Mouse (Mus musculus): ENCODE results near the gene Mak. TPM values are rescaled to one million over a fixed set of nuclear protein-coding genes. Genes with fewer than 3 reads are reported as not detected.
"Not testable (repeated sequence)": the region's sequence is repeated elsewhere in the genome, so short reads cannot be mapped to it uniquely, and the experiment has no call there.

The Mak gene
- total RNA-seq, 1 experiment from 2014 or later, result not detected

DNA sequence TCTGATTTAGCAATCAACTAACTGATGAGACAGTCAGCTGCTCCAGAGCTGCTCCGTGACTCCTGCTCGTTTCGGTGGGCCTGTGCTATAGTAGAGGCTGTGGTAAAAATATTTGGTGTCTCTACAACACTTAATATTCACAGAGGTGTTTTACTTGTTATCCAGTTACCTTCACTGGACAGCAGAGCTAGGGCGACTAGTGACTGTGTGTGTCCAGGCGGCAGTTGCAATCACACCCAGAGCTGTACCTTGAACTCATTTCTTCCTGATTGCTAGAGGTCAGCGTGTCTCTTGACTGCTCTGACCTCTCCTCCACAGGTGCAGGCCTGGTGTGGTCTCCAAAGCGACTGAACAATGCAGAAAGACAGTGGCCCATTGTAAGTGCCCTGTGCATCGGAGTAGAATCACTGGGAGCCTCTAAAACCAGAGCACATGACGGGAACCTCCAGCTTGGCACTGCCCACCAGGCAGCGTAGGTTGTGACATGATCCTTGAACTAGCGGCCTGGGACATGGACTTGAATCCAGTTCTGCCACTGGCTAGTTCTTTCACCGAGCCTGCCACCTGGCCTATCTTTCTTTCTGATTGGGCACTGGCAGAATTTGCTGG is 62.6 kb downstream of the Mak start:
- ATAC-seq (replicated peaks in 1 of 2; ENCODE audit: insufficient read depth in 1 of 2, low FRiP score in 2 of 2, low TSS enrichment in 1 of 2, low read depth in 1 of 2, poor library complexity in 2 of 2, severe bottlenecking in 2 of 2), result no peak

DNA sequence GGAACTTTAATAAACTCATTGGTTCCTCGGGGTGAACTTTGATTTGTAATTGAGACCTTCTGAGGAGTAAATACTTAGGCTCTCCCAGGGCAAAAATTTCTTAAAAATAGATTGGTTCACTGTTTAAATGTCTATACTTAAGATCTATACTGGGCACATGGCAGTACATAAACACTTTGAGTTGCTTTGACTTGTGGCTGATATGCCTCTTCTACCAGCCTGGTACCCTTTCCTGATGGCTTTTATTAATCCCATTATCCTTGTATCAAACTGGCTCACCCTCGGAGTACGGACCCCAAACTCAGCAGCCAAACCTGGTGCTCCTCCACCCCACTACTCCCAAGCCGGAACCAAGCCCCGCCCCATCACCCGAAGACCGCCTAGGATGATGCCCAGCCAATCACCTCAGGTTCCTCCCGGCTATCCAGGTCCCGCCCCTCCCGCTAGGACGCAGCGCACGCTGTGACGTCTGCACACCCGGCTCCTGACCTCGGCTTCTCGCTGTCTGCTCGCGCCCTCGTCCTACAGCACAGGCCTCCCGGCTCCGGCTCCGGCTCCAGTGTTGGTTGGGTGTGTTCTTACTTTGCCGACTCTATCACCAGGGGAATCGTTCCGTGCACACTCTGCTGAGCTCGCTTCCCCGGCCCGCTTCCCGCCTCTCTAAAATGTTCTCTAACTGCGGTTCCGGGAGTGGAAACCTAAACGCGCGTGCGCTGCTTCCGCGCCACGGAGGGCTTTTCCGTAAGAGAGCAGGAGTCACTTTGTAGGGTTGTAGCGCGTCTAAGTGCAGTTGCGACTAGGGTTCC is 63.5 kb downstream of the Mak start, which contains the start of gene Tmem14c:
Tmem14c (plus strand) TSS at position 464 of the 806 bp plus-strand sequence.
- ATAC-seq (replicated peaks in 1 of 2; ENCODE audit: insufficient read depth in 1 of 2, low FRiP score in 2 of 2, low TSS enrichment in 1 of 2, low read depth in 1 of 2, poor library complexity in 2 of 2, severe bottlenecking in 2 of 2), result peak; percentile 99

DNA sequence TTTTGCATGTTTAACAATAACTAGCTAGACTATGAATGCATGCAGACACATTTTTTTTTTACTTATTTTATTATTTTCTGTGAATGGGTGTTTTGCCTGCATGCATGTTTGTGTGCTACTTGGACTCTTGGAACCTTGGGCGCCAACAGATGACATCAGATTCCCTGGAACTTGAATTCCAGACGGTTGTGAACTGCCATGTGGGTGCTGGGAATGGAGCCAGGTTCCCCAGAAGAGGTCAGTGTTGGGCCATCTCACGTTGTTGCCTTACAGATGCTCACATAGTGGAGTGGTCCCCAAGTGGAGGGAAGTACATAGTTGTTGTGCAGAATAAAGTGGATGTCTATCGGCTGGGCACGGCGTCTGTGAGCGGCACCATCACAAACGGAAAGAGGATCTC is 70.6 kb downstream of the Mak start:
- no peak for ATAC-seq (replicated peaks in 1 of 2; ENCODE audit: insufficient read depth in 1 of 2, low FRiP score in 2 of 2, low TSS enrichment in 1 of 2, low read depth in 1 of 2, poor library complexity in 2 of 2, severe bottlenecking in 2 of 2)

DNA sequence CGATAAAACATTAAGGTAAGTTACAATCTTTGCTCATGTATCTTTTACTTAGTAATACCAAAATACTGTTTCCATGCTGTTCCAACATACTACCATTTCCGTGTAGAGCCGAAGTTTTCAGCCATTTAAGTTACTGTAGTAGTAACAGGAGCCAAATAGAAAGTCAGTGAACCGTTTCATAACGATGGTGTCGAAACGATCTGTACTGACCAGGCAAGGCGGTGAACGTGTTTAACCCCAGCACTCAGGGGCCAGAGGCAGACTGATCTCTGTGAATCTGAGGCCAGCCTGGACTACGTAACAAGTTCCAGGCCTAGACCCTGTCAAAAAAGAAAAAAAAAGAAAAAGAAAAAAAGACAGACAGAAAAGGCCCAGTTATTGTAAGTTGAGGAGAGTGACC is 71.2 kb downstream of the Mak start:
- no peak for ATAC-seq (replicated peaks in 1 of 2; ENCODE audit: insufficient read depth in 1 of 2, low FRiP score in 2 of 2, low TSS enrichment in 1 of 2, low read depth in 1 of 2, poor library complexity in 2 of 2, severe bottlenecking in 2 of 2)

DNA sequence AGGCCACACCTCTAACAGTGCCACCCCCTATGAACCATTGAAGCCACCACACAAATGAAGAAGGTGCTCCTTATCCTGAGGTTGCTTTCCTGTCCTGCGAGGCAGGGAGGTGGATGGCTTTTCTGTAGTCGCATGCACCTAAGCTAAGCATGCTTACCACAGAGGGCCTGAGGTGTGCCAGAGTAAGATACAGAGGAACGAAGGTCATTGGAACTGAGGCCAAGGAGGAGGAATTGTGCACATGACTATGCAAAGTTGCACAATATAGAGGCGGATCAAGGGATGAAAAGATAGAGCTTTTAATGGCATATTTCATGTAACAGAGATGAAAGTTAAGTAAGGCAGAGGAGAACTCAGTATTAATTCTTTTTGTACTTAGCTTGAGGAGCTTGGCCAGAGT is 73.3 kb downstream of the Mak start:
- ATAC-seq (replicated peaks in 1 of 2; ENCODE audit: insufficient read depth in 1 of 2, low FRiP score in 2 of 2, low TSS enrichment in 1 of 2, low read depth in 1 of 2, poor library complexity in 2 of 2, severe bottlenecking in 2 of 2), result no peak

DNA sequence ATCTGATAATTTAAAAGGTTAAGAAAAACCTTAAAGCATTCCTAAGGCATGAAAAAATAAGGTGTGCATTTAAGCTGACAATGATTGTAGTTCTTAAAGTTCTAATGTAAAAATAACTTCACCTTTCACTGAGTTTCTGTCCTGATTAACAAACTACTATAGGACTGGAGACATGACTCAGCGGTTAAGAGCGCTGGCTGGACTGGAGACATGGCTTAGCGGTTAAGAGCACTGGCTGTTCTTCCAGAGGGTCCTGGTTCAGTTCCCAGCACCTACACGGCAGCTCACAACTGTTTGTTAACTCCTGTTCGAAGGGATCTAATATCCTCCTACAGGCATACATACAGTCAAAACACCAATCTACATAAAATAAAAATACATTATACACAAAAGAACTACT is 77.5 kb downstream of the Mak start:
- ATAC-seq (replicated peaks in 1 of 2; ENCODE audit: insufficient read depth in 1 of 2, low FRiP score in 2 of 2, low TSS enrichment in 1 of 2, low read depth in 1 of 2, poor library complexity in 2 of 2, severe bottlenecking in 2 of 2), result no peak

DNA sequence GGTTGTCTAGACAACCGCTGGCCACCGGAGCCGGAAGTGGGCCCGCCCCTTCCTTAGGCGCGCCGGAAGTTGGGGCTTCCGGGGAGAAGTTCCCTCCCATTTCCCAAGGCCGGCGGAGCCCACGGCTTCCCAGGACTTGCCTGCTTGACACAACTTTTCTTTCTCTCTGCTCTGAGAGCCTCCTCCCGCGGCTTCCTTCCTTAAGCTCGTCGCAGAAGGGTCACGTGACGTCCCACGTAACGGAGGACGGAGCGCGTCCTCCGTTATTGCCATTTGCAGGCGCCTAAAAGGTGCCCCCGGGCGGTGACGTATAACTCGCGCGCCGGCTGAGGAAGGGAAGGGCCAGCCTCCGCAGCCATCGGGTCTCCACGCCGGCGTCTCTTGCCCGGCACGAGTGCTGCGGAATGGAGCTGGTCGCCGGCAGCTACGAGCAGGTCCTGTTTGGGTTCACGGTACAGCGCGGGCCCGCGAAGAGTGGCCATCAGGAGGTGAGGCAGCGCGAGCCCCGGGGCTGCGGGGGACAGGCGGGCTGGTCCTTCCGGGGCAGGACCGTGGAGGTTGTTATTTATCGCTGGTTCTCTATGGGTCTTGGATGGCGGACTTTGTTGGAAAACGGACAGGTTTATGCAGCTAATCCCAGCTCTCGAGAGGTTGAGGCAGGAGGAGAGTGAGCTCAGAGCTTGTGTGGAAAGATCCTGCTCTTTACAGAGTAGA is 78.4 kb downstream of the Mak start, which contains the start of gene Pak1ip1:
Pak1ip1 (plus strand) TSS at position 98 of the 714 bp plus-strand sequence.
- ATAC-seq (replicated peaks in 1 of 2; ENCODE audit: insufficient read depth in 1 of 2, low FRiP score in 2 of 2, low TSS enrichment in 1 of 2, low read depth in 1 of 2, poor library complexity in 2 of 2, severe bottlenecking in 2 of 2), result peak; percentile 88 to 94

DNA sequence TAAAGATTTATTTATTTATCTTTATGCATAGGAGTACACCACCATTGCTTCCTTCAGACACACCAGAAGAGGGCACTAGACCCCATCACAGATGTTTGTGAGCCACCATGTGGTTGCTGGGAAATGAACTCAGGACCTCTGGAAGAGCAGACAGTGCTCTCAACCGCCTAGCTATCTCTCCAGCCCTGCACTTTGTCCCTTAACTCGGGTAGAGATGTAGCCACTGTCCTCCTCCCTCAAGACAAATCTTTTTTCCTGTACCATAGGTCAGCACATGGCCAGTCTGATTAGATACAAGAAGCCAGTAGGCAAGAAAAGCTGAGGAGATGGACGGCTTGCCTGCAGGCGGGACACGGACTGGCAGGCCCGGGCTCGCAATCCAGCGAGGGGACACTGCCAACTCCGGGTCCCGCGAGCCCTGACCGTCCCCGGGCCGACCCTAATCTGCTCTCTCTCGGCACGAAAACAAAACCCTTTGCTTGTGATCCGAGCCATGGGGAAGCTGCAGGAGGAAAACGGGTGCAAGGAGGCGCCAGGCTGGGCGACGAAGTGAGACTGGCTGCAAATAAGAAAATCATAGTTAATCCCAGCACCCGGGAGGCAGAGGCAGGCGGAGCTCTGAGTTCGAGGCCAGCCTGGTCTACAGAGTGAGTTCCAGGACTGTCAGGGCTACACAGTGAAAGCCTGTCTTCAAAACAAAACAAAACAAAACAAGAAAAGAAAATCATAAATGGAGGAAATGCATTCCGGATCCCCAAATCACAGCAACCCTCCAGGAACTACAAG is 79.2 kb downstream of the Mak start:
- ATAC-seq (replicated peaks in 1 of 2; ENCODE audit: insufficient read depth in 1 of 2, low FRiP score in 2 of 2, low TSS enrichment in 1 of 2, low read depth in 1 of 2, poor library complexity in 2 of 2, severe bottlenecking in 2 of 2), result 0 out of 4 replicates have a peak, but pooled peaks of 1 of the 2 experiments have one; percentile 17

DNA sequence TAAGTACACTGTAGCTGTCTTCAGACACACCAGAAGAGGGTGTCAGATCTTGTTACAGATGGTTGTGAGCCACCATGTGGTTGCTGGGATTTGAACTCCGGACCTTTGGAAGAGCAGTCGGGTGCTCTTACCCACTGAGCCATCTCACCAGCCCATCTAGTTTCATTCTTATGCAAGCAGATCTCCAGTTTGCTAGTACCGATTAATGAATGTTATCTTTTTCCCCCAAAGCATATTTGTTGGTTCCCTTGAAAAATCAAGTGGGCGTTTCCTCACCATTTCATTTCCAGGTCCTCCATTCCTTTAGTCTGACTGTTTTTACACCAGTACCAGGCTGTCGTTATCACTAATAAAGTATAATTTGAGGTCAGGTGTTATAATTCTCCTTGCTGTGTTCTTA is 81.0 kb downstream of the Mak start:
- not testable (repeated sequence) for ATAC-seq (replicated peaks in 1 of 2; ENCODE audit: insufficient read depth in 1 of 2, low FRiP score in 2 of 2, low TSS enrichment in 1 of 2, low read depth in 1 of 2, poor library complexity in 2 of 2, severe bottlenecking in 2 of 2)

DNA sequence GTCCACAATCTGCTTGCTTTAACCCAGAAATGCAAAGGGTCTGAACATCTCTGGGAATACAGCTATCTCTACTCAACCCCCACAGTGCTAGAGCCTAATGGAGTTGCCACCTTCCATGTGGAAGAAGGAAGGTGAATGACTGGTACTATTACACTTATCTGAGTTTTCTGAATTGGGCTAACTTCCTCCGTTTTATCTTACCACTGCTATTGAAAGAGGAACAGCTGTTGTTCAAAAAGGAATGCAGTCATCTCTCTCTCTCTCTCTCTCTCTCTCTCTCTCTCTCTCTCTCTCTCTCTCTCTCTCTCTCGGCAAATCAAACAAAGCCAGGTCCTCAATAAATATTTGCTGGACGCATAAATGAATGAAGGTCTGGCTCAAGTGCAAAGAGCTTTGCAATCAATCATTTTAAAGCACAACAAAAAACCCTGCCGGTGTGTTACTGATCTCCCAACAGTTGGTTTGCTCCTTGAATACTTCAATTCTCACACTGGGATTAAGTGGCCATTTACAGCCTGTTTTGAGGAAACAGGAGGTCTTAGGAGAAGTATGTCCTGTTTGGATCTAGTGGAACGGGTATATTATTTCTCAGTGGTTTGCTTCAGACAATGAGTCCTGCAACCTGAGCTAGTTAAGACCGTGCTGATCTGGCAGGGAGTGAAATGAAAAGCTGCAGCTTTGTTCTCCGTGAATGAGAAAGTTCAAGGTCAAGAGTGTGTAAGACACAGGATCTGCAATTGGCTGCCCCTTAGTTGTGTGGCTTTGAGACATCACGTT is 84.8 kb downstream of the Mak start:
- ATAC-seq (replicated peaks in 1 of 2; ENCODE audit: insufficient read depth in 1 of 2, low FRiP score in 2 of 2, low TSS enrichment in 1 of 2, low read depth in 1 of 2, poor library complexity in 2 of 2, severe bottlenecking in 2 of 2), result no peak

DNA sequence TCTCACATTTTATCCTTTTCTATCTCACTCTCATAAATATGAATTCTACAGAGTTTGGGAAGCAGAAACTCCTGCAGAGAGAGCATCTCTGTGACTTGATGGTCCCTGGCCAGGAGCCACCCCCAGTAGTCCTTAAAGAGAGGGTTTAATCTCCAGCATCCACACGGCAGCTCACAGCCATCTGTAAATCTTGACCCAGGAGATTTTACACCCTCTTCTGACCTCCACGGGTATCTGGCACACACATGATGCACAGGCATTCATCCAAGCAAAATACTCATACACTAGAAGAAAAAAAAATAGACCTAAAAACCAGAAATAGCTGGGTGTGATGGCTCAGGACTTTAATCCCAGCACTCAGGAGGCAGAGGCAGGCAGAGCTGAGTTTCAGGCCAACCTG is 91.1 kb downstream of the Mak start:
- no peak; a peak in 1 of 4 replicates for ATAC-seq (replicated peaks in 1 of 2; ENCODE audit: insufficient read depth in 1 of 2, low FRiP score in 2 of 2, low TSS enrichment in 1 of 2, low read depth in 1 of 2, poor library complexity in 2 of 2, severe bottlenecking in 2 of 2)

DNA sequence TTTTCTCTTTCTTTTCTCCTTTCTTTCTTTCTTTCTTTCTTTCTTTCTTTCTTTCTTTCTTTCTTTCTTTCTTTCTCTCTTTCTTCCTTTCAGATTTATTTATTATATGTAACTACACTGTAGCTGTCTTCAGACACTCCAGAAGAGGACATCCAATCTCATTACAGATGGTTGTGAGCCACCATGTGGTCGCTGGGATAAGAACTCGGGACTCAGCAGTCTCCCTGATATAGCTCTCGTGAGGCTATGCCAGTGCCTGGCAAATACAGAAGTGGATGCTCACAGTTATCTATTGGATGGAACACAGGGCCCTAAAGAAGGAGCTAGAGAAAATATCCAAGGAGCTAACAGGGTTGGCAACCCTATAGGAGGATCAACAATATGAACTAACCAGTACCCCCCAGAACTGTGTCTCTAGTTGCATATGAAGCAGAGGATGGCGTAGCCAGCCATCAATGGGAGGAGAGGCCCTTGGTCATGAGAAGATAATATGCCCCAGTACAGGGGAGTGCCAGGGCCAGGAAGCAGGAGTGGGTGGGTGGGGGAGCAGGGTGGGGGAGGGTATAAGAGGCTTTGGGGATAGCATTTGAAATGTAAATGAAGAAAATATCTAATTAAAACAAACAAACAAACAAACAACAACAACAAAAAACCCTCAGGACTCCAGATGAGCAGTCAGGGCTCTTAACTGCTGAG is 91.8 kb downstream of the Mak start:
- not testable (repeated sequence) for ATAC-seq (replicated peaks in 1 of 2; ENCODE audit: insufficient read depth in 1 of 2, low FRiP score in 2 of 2, low TSS enrichment in 1 of 2, low read depth in 1 of 2, poor library complexity in 2 of 2, severe bottlenecking in 2 of 2)

DNA sequence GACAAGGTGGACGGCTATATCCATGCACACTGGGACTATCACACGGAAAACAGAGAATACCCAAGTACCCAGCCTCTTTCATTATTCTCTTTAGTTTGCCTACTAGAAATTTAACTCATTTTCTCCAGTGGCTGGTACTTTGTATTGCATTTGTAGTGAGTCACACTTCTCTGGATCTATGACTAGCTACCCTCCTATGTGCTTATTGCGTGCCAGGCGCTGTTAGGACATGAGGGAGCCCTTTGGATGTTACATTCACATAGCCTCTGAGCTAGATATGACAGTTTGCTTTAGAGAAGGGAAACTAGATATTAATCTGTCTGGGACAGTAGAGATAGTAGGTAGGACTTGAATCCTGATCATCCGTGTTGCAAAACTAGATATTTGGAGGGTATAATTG is 93.4 kb downstream of the Mak start:
- ATAC-seq (replicated peaks in 1 of 2; ENCODE audit: insufficient read depth in 1 of 2, low FRiP score in 2 of 2, low TSS enrichment in 1 of 2, low read depth in 1 of 2, poor library complexity in 2 of 2, severe bottlenecking in 2 of 2), result no peak

DNA sequence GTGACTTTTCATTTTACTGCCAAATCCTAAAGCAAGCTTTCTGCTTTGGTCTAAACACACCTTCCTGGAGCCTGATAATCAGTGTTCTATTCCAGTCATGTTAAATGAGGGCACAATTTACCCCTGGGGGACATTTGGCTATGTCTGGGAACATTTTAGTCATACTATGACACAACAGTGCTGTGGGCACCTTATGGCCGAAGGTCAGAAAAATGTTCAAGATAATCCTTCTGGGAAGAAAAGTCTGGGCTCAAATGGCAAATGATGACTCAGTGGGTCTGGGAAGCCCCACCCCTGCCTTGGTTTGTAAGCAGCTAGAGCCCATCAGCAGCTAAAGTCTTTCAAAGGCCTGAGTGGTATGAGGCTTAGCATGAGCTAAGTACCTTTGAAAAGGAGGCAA is 96.7 kb downstream of the Mak start:
- no peak for ATAC-seq (replicated peaks in 1 of 2; ENCODE audit: insufficient read depth in 1 of 2, low FRiP score in 2 of 2, low TSS enrichment in 1 of 2, low read depth in 1 of 2, poor library complexity in 2 of 2, severe bottlenecking in 2 of 2)

DNA sequence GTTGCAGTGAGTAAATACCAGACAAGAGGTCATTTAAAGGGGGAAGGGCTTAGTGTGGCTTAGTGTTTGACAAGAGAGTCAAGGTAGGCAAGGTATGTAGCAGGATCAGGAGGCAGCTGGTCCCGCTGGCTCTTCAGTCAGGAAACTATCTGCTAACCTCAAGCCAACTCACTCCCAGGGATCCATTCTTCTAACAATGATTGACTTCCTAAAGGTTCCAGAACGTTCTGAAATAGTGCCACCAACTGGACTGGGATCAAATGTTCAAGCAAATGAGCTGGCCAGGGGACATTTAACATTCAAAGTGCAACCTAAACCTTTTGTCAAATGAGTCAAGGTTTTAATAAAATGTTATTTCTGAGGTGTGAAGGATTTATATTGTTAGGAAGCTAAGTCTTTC is 100.2 kb downstream of the Mak start:
- ATAC-seq (replicated peaks in 1 of 2; ENCODE audit: insufficient read depth in 1 of 2, low FRiP score in 2 of 2, low TSS enrichment in 1 of 2, low read depth in 1 of 2, poor library complexity in 2 of 2, severe bottlenecking in 2 of 2), result no peak

DNA sequence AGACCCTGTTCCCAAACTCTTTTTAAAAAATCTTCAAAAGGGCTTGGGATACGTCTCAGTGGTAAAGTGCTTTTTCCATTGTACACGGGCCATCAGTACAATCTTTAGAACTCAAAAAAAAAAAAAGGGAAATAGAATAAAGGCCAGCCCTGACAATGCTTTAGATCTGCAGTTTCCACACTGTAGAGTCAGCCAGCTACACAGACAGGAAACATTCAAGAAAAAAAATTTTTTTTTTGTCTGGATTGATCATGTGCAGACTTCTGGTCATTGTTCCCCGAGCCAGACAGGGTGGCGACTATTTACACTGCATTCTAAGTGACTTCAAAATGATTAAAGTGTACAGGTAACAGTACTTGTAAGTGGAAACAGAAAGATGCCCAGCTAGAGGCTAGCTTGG is 100.9 kb downstream of the Mak start:
- ATAC-seq (replicated peaks in 1 of 2; ENCODE audit: insufficient read depth in 1 of 2, low FRiP score in 2 of 2, low TSS enrichment in 1 of 2, low read depth in 1 of 2, poor library complexity in 2 of 2, severe bottlenecking in 2 of 2), result peak; percentile 49 to 61; a peak in 3 of 4 replicates
